Mouse (Mus musculus): ENCODE measurements around the gene Defb25. TPM values are rescaled to one million over a fixed set of nuclear protein-coding genes. Genes with fewer than 3 reads are reported as not detected.

Defb25 gene
- polyA plus RNA-seq, 1 experiment from 2014 or later, result 0.68 TPM

GRCm38 (mm10) chr2:152628066-152628465 is 5.2 kb upstream of the Defb25 start:
- Histone ChIP-seq H3K27me3 (replicated peaks) (peaks cover 46% of the 10 kb centered on the region), H3K4me2 (peak overlapping the region; percentile 91), H3K4me3 (peak overlapping the region; percentile 66), H3K36me3 (no peaks in the 10 kb centered on the region), H3K4me1 (peaks cover 43% of the 10 kb centered on the region), H3K9ac (peak overlapping the region; percentile 84), H3K27ac (replicated peaks) (no peak overlapping the region), H3K9me3 (no peaks in the 10 kb centered on the region)
- ATAC-seq (ENCODE audit: extremely low read depth, insufficient number of reproducible peaks, low FRiP score, low TSS enrichment), result no peak
- WGBS, result 43% methylated on average over 17 of the region's 17 CpGs

- Histone ChIP-seq H3K4me2 (peak within 1 kb of the TSS; percentile 91), H3K9ac (peak within 1 kb of the TSS; percentile 84), H3K27me3 (replicated peaks) (peaks cover 46% of the 10 kb centered on the region), H3K27ac (replicated peaks) (0 out of 2 replicates have a peak within 1 kb of the TSS, but pooled peaks have one; percentile 12), H3K9me3 (no peaks in the 10 kb centered on the region), H3K4me3 (peak within 1 kb of the TSS; percentile 66), H3K36me3 (no peaks in the 10 kb centered on the region), H3K4me1 (peaks cover 34% of the 10 kb centered on the region)
- ATAC-seq (ENCODE audit: extremely low read depth, insufficient number of reproducible peaks, low FRiP score, low TSS enrichment), result 0 out of 2 replicates have a peak, but pooled peaks have one; percentile 29
- 2% methylated on average over 59 of the region's 59 CpGs for WGBS
Observed at GRCm38 (mm10) chr2:152626774-152627591, 4.1 kb upstream of the Defb25 start, which contains the start of gene Rem1. Rem1 (plus strand) TSS chr2:152626951.

- Histone ChIP-seq H3K36me3 (no peaks in the 10 kb centered on the region), H3K9me3 (no peaks in the 10 kb centered on the region), H3K27ac (replicated peaks) (no peak overlapping the region), H3K4me2 (no peak overlapping the region), H3K4me1 (peaks cover 33% of the 10 kb centered on the region), H3K9ac (no peak overlapping the region), H3K27me3 (replicated peaks) (peaks cover 46% of the 10 kb centered on the region), H3K4me3 (no peak overlapping the region)
- ATAC-seq (ENCODE audit: extremely low read depth, insufficient number of reproducible peaks, low FRiP score, low TSS enrichment), result no peak
- 12% methylated on average over 1 of the region's 1 CpGs for WGBS
Observed at GRCm38 (mm10) chr2:152625256-152625655, 2.4 kb upstream of the Defb25 start.

GRCm38 (mm10) chr2:152624566-152624965 is 1.7 kb upstream of the Defb25 start:
- no peak overlapping the region for H3K9ac ChIP-seq
- H3K27ac ChIP-seq (replicated peaks), result no peak overlapping the region
- H3K36me3 ChIP-seq, result no peaks in the 10 kb centered on the region
- H3K27me3 ChIP-seq (replicated peaks), result peaks cover 45% of the 10 kb centered on the region
- H3K4me2 ChIP-seq, result no peak overlapping the region
- H3K4me1 ChIP-seq, result peaks cover 29% of the 10 kb centered on the region
- H3K9me3 ChIP-seq, result no peaks in the 10 kb centered on the region
- ATAC-seq (ENCODE audit: extremely low read depth, insufficient number of reproducible peaks, low FRiP score, low TSS enrichment), result no peak
- 79% methylated on average over 2 of the region's 2 CpGs for WGBS
- no peak overlapping the region for H3K4me3 ChIP-seq

GRCm38 (mm10) chr2:152622151-152622550 is 702 bp downstream of the Defb25 start:
- H3K4me2 ChIP-seq, result no peak overlapping the region
- H3K4me3 ChIP-seq, result no peak overlapping the region
- peaks cover 12% of the 10 kb centered on the region for H3K4me1 ChIP-seq
- no peak overlapping the region for H3K27ac ChIP-seq (replicated peaks)
- H3K27me3 ChIP-seq (replicated peaks), result peaks cover 20% of the 10 kb centered on the region
- no peak overlapping the region for H3K9ac ChIP-seq
- WGBS, result 78% methylated on average over 13 of the region's 13 CpGs
- H3K36me3 ChIP-seq, result no peaks in the 10 kb centered on the region
- H3K9me3 ChIP-seq, result no peaks in the 10 kb centered on the region
- no peak for ATAC-seq (ENCODE audit: extremely low read depth, insufficient number of reproducible peaks, low FRiP score, low TSS enrichment)

GRCm38 (mm10) chr2:152620367-152621134 is 2.3 kb downstream of the Defb25 start:
- no peak overlapping the region for H3K4me2 ChIP-seq
- WGBS, result 58% methylated on average over 9 of the region's 9 CpGs
- peaks cover 4% of the 10 kb centered on the region for H3K27me3 ChIP-seq (replicated peaks)
- no peaks in the 10 kb centered on the region for H3K9me3 ChIP-seq
- no peaks in the 10 kb centered on the region for H3K36me3 ChIP-seq
- no peak overlapping the region for H3K27ac ChIP-seq (replicated peaks)
- no peak for ATAC-seq (ENCODE audit: extremely low read depth, insufficient number of reproducible peaks, low FRiP score, low TSS enrichment)
- H3K4me1 ChIP-seq, result no peaks in the 10 kb centered on the region
- H3K9ac ChIP-seq, result no peak overlapping the region
- H3K4me3 ChIP-seq, result no peak overlapping the region

GRCm38 (mm10) chr2:152617374-152617773 is 5.5 kb downstream of the Defb25 start:
- Histone ChIP-seq H3K27ac (replicated peaks) (no peak overlapping the region), H3K27me3 (replicated peaks) (no peaks in the 10 kb centered on the region), H3K4me2 (no peak overlapping the region), H3K4me1 (no peaks in the 10 kb centered on the region), H3K4me3 (no peak overlapping the region), H3K9ac (no peak overlapping the region), H3K36me3 (no peaks in the 10 kb centered on the region), H3K9me3 (no peaks in the 10 kb centered on the region)
- WGBS, result 57% methylated on average over 5 of the region's 5 CpGs
- ATAC-seq (ENCODE audit: extremely low read depth, insufficient number of reproducible peaks, low FRiP score, low TSS enrichment), result no peak

- WGBS, result 44% methylated on average over 6 of the region's 6 CpGs
- Histone ChIP-seq H3K27me3 (replicated peaks) (no peaks in the 10 kb centered on the region), H3K4me3 (no peak overlapping the region), H3K36me3 (no peaks in the 10 kb centered on the region), H3K4me2 (no peak overlapping the region), H3K9ac (no peak overlapping the region), H3K27ac (replicated peaks) (no peak overlapping the region), H3K4me1 (no peaks in the 10 kb centered on the region), H3K9me3 (no peaks in the 10 kb centered on the region)
- ATAC-seq (ENCODE audit: extremely low read depth, insufficient number of reproducible peaks, low FRiP score, low TSS enrichment), result no peak
Observed at GRCm38 (mm10) chr2:152616470-152616869, 6.4 kb downstream of the Defb25 start.

GRCm38 (mm10) chr2:152615563-152615962 is 7.3 kb downstream of the Defb25 start:
- no peak overlapping the region for H3K27ac ChIP-seq (replicated peaks)
- WGBS, result 7% methylated on average over 7 of the region's 7 CpGs
- H3K36me3 ChIP-seq, result no peaks in the 10 kb centered on the region
- H3K4me3 ChIP-seq, result no peak overlapping the region
- H3K4me1 ChIP-seq, result no peaks in the 10 kb centered on the region
- no peak overlapping the region for H3K4me2 ChIP-seq
- no peak for ATAC-seq (ENCODE audit: extremely low read depth, insufficient number of reproducible peaks, low FRiP score, low TSS enrichment)
- H3K9ac ChIP-seq, result no peak overlapping the region
- no peaks in the 10 kb centered on the region for H3K9me3 ChIP-seq
- no peaks in the 10 kb centered on the region for H3K27me3 ChIP-seq (replicated peaks)

- Histone ChIP-seq H3K4me2 (no peak overlapping the region), H3K27ac (replicated peaks) (no peak overlapping the region), H3K9me3 (no peaks in the 10 kb centered on the region), H3K36me3 (no peaks in the 10 kb centered on the region), H3K27me3 (replicated peaks) (no peaks in the 10 kb centered on the region), H3K9ac (no peak overlapping the region), H3K4me1 (no peaks in the 10 kb centered on the region), H3K4me3 (no peak overlapping the region)
- ATAC-seq (ENCODE audit: extremely low read depth, insufficient number of reproducible peaks, low FRiP score, low TSS enrichment), result no peak
- 45% methylated on average over 7 of the region's 8 CpGs for WGBS
Observed at GRCm38 (mm10) chr2:152612193-152612592, 10.7 kb downstream of the Defb25 start.

GRCm38 (mm10) chr2:152608719-152609118 is 14.1 kb downstream of the Defb25 start:
- Histone ChIP-seq H3K4me3 (no peak overlapping the region), H3K27ac (replicated peaks) (no peak overlapping the region), H3K4me2 (no peak overlapping the region), H3K4me1 (no peaks in the 10 kb centered on the region), H3K9me3 (no peaks in the 10 kb centered on the region), H3K27me3 (replicated peaks) (no peaks in the 10 kb centered on the region), H3K36me3 (no peaks in the 10 kb centered on the region), H3K9ac (no peak overlapping the region)
- WGBS, result 67% methylated on average over 1 of the region's 1 CpGs
- no peak for ATAC-seq (ENCODE audit: extremely low read depth, insufficient number of reproducible peaks, low FRiP score, low TSS enrichment)
